Mouse (Mus musculus) E14TG2a.4 (cell line): ENCODE results near the gene Cln3.

Source experiments
- CTCF ChIP-seq: conservative IDR thresholded peaks from 2 replicates; pipeline ENCODE4 v1.5.1; 2014; ENCODE audit warnings: low read length
- NANOG ChIP-seq: IDR thresholded peaks from 2 replicates; pipeline ENCODE4 v1.6.1; 2014; ENCODE audit warnings: borderline replicate concordance, low read length, mixed read lengths
- POU5F1 ChIP-seq: IDR thresholded peaks from 2 replicates; pipeline ENCODE4 v1.6.1; 2014; ENCODE audit warnings: low read length, borderline replicate concordance

- no peak for TF ChIP-seq CTCF
- no peak for TF ChIP-seq NANOG
- no peak for TF ChIP-seq POU5F1
Measured at GRCm38 (mm10) chr7:126596414-126596813, 10.8 kb upstream of the Cln3 start.
